Mouse (Mus musculus) liver, embryonic 13.5 days (tissue): ENCODE measurements around the gene Cd3g. TPM values are rescaled to one million over a fixed set of nuclear protein-coding genes. Genes with fewer than 3 reads are reported as not detected.

Source experiments
- polyA plus RNA-seq: library from polyadenylated mRNA; unstranded; fragments of >200 nt; fragmentation: Nextera tagmentation; extraction: Ambion mirVana; gene quantifications from 2 replicates; pipeline ENCODE4 v1.2.1, GENCODE M21; 2015

Cd3g gene
- polyA plus RNA-seq, 1 experiment from 2014 or later: 0.18 TPM

Other genes with a start within 250 kb of the Cd3g start
- gene Phldb1, start 245.2 kb downstream of the Cd3g start, polyA plus RNA-seq: 2.1 and 3.2 TPM in 2 replicates
- 87.3 and 113 TPM in 2 replicates for gene Arcn1, start 212.6 kb downstream of the Cd3g start, polyA plus RNA-seq
- gene Ift46, start 212.5 kb downstream of the Cd3g start, polyA plus RNA-seq: 21.7 and 22.4 TPM in 2 replicates
- gene Tmem25, start 181.1 kb downstream of the Cd3g start, polyA plus RNA-seq: 1.3 TPM in 2 replicates
- gene Ttc36, start 177.4 kb downstream of the Cd3g start, polyA plus RNA-seq: 31.8 and 33.9 TPM in 2 replicates
- 3.8 and 4.0 TPM in 2 replicates for gene Kmt2a, start 99.1 kb downstream of the Cd3g start, polyA plus RNA-seq
- 546 and 569 TPM in 2 replicates for gene Atp5l, start 59.7 kb downstream of the Cd3g start, polyA plus RNA-seq
- 10.5 and 13.2 TPM in 2 replicates for gene Ube4a, start 14.8 kb downstream of the Cd3g start, polyA plus RNA-seq
- not detected in 2 replicates for gene Cd3d, start 1.4 kb upstream of the Cd3g start, polyA plus RNA-seq
- not detected in 2 replicates for gene Cd3e, start 29.2 kb upstream of the Cd3g start, polyA plus RNA-seq
- gene Mpzl2, start 59.4 kb upstream of the Cd3g start, polyA plus RNA-seq: 3.6 and 6.1 TPM in 2 replicates
- gene Mpzl3, start 74.8 kb upstream of the Cd3g start, polyA plus RNA-seq: 0.83 TPM in 2 replicates
- 0.16 TPM in 2 replicates for gene Jaml, start 98.8 kb upstream of the Cd3g start, polyA plus RNA-seq
- 0.38 and 0.45 TPM in 2 replicates for gene Scn2b, start 137.4 kb upstream of the Cd3g start, polyA plus RNA-seq
- 0.09 TPM in 2 replicates for gene Scn4b, start 158.0 kb upstream of the Cd3g start, polyA plus RNA-seq
- 0.08 and 0.09 TPM in 2 replicates for gene BC049352, start 201.6 kb upstream of the Cd3g start, polyA plus RNA-seq
- 0.06 and 0.10 TPM in 2 replicates for gene Tmprss4, start 223.7 kb upstream of the Cd3g start, polyA plus RNA-seq